ENCODE assay signal across 8 mouse cellular contexts in the genomic region with DNA sequence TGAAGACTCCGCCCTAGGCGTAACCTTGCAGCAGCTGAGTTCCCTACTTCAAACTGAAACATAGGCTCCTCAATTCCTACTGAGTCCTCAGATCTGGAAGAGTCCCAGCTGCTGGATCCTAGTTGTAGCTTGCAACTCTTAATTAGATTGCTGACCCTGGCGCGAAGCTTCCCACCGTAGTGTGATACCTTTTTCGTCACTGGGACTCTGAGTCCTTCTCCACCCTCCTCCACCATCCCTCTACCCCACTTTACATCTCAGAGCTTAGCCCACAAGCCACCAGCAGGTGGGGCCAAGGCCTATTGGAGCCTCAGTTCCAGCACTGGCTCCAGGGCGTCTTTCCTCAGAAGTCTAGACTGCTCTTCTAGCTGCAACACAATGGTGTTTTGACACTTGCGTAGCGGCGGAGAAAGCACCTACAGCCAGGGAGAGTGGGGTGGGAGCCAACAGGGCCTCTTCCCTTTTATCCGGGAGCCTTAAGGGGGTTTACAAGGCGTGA. TPM values are rescaled to one million over a fixed set of nuclear protein-coding genes. Genes with fewer than 3 reads are reported as not detected.
DNase-seq lines count a peak whose midpoint lies in the region; ATAC-seq and TF ChIP-seq lines count a peak whose summit lies in the region.

A gene (minus strand): TSS at position 246 of the 499 bp plus-strand sequence.

- DNase-seq in c-Kit-positive CD71-positive TER-119-positive erythroid progenitor cells, embryonic 14.5 days (ENCODE audit: low spot score) = peak; percentile 83
- peak; percentile 92 for DNase-seq in heart, postnatal 0 days (ENCODE audit: low spot score)
- DNase-seq in kidney, postnatal 4 days = peak; percentile 90 to 94

- H3K27ac ChIP-seq in ES-Bruce4 (ENCODE audit: insufficient read depth, low read length) = no peak within 1 kb of the TSS
- peak within 1 kb of the TSS; percentile 95 for H3K27ac ChIP-seq in forebrain, embryonic 12.5 days
- peak within 1 kb of the TSS; percentile 93 for H3K27ac ChIP-seq in heart, postnatal 0 days (ENCODE audit: low read depth)
- peak within 1 kb of the TSS; percentile 86 for H3K27ac ChIP-seq in liver, embryonic 16.5 days (ENCODE audit: low read length)
- H3K27ac ChIP-seq in neural tube, embryonic 13.5 days (replicated peaks) = peak within 1 kb of the TSS; percentile 96
- peak within 1 kb of the TSS; percentile 96 for H3K27ac ChIP-seq in testis, adult 2 months (ENCODE audit: control insufficient read depth, insufficient read depth, low read depth, low read length)

- no peak for TF ChIP-seq POLR2A in ES-Bruce4 (IDR thresholded peaks at IDR 0.05; ENCODE audit: insufficient read depth, low read length)
- TF ChIP-seq POLR2A in testis, adult 2 months (IDR thresholded peaks at IDR 0.05; ENCODE audit: control insufficient read depth, low read depth, low read length) = no peak

- H3K4me3 ChIP-seq in ES-Bruce4 (ENCODE audit: low read depth, low read length) = peak within 1 kb of the TSS; percentile 89
- peak within 1 kb of the TSS; percentile 64 for H3K4me3 ChIP-seq in forebrain, embryonic 12.5 days (replicated peaks)
- H3K4me3 ChIP-seq in heart, postnatal 0 days (ENCODE audit: low read depth, low read length) = peak within 1 kb of the TSS; percentile 90
- H3K4me3 ChIP-seq in liver, embryonic 16.5 days (ENCODE audit: low read depth, low read length) = peak within 1 kb of the TSS; percentile 77
- peak within 1 kb of the TSS; percentile 60 for H3K4me3 ChIP-seq in neural tube, embryonic 13.5 days
- peak within 1 kb of the TSS; percentile 98 for H3K4me3 ChIP-seq in testis, adult 2 months (ENCODE audit: control insufficient read depth, low read depth, low read length)

- peak; percentile 69 for ATAC-seq in forebrain, embryonic 12.5 days (ENCODE audit: low FRiP score)
- peak; percentile 59 for ATAC-seq in heart, postnatal 0 days (ENCODE audit: insufficient read depth, low read depth)
- peak; percentile 46 for ATAC-seq in liver, embryonic 16.5 days (ENCODE audit: low read depth)
- peak; percentile 76 for ATAC-seq in neural tube, embryonic 13.5 days (ENCODE audit: low read depth)

- peak within 1 kb of the TSS; percentile 81 for H3K9ac ChIP-seq in ES-Bruce4 (ENCODE audit: low read depth, poor library complexity, severe bottlenecking)
- peak within 1 kb of the TSS; percentile 72 for H3K9ac ChIP-seq in forebrain, embryonic 12.5 days
- H3K9ac ChIP-seq in heart, postnatal 0 days (replicated peaks; ENCODE audit: low read depth, low read length) = peak within 1 kb of the TSS; percentile 70
- H3K9ac ChIP-seq in liver, embryonic 16.5 days (ENCODE audit: low read depth, low read length) = peak within 1 kb of the TSS; percentile 82
- H3K9ac ChIP-seq in neural tube, embryonic 13.5 days = peak within 1 kb of the TSS; percentile 82

- peak; percentile 86 for TF ChIP-seq CTCF in ES-Bruce4 (IDR thresholded peaks at IDR 0.05; ENCODE audit: low read depth, low read length)
- peak; percentile 88 for TF ChIP-seq CTCF in heart, postnatal 0 days (IDR thresholded peaks at IDR 0.05; ENCODE audit: low read depth)
- peak; percentile 56; the same call in 1 of the 2 replicates for TF ChIP-seq CTCF in testis, adult 2 months (IDR thresholded peaks at IDR 0.05; ENCODE audit: control insufficient read depth, insufficient read depth, insufficient replicate concordance, low read depth, low read length)

- peak within 1 kb of the TSS; percentile 85 for H3K4me2 ChIP-seq in forebrain, embryonic 12.5 days
- H3K4me2 ChIP-seq in heart, postnatal 0 days (ENCODE audit: low read depth, low read length) = peak within 1 kb of the TSS; percentile 90
- peak within 1 kb of the TSS; percentile 70 for H3K4me2 ChIP-seq in liver, embryonic 16.5 days (ENCODE audit: low read depth, low read length)
- H3K4me2 ChIP-seq in neural tube, embryonic 13.5 days = peak within 1 kb of the TSS; percentile 91

- peaks cover 3% of the 10 kb centered on the region; the same call in 1 of the 2 replicates for H3K36me3 ChIP-seq in ES-Bruce4 (ENCODE audit: control insufficient read depth, insufficient read depth, low read length, poor library complexity, severe bottlenecking)
- peaks cover 17% of the 10 kb centered on the region for H3K36me3 ChIP-seq in forebrain, embryonic 12.5 days (replicated peaks)
- peaks cover 20% of the 10 kb centered on the region for H3K36me3 ChIP-seq in heart, postnatal 0 days (replicated peaks; ENCODE audit: control insufficient read depth, insufficient read depth, low read length)
- no peaks in the 10 kb centered on the region; the same call in 1 of the 2 replicates for H3K36me3 ChIP-seq in liver, embryonic 16.5 days (ENCODE audit: control insufficient read depth, insufficient read depth)
- H3K36me3 ChIP-seq in neural tube, embryonic 13.5 days = peaks cover 8% of the 10 kb centered on the region; the same call in 1 of the 2 replicates
- H3K36me3 ChIP-seq in testis, adult 2 months (ENCODE audit: control insufficient read depth, insufficient read depth, low read length) = no peaks in the 10 kb centered on the region; the same call in 1 of the 2 replicates

- H3K9me3 ChIP-seq in ES-Bruce4 (replicated peaks; ENCODE audit: control insufficient read depth, insufficient read depth, low read length, poor library complexity, severe bottlenecking) = no peaks in the 10 kb centered on the region
- H3K9me3 ChIP-seq in forebrain, embryonic 12.5 days = no peaks in the 10 kb centered on the region
- no peaks in the 10 kb centered on the region for H3K9me3 ChIP-seq in heart, postnatal 0 days (replicated peaks; ENCODE audit: control insufficient read depth, low read length)
- H3K9me3 ChIP-seq in liver, embryonic 16.5 days (replicated peaks; ENCODE audit: control insufficient read depth, low read length) = no peaks in the 10 kb centered on the region
- H3K9me3 ChIP-seq in neural tube, embryonic 13.5 days = no peaks in the 10 kb centered on the region

- no peaks in the 10 kb centered on the region for H3K4me1 ChIP-seq in ES-Bruce4 (ENCODE audit: control insufficient read depth, insufficient read depth, low read length)
- H3K4me1 ChIP-seq in forebrain, embryonic 12.5 days = peaks cover 36% of the 10 kb centered on the region
- peaks cover 21% of the 10 kb centered on the region for H3K4me1 ChIP-seq in heart, postnatal 0 days (ENCODE audit: control insufficient read depth, insufficient read depth)
- peaks cover 31% of the 10 kb centered on the region for H3K4me1 ChIP-seq in liver, embryonic 16.5 days (ENCODE audit: control insufficient read depth, low read depth, low read length)
- peaks cover 39% of the 10 kb centered on the region for H3K4me1 ChIP-seq in neural tube, embryonic 13.5 days (replicated peaks)
- H3K4me1 ChIP-seq in testis, adult 2 months (ENCODE audit: control insufficient read depth, insufficient read depth, low read length) = peaks cover 32% of the 10 kb centered on the region

- no peak for TF ChIP-seq EP300 in ES-Bruce4 (IDR thresholded peaks at IDR 0.05; ENCODE audit: insufficient read depth, low read depth, low read length)
- no peak for TF ChIP-seq EP300 in heart, postnatal 0 days (IDR thresholded peaks at IDR 0.05; ENCODE audit: low read depth)

- WGBS in forebrain, embryonic 12.5 days = under 1% methylated on average over 12 of the region's 12 CpGs
- WGBS in heart, postnatal 0 days = 0% methylated on average over 12 of the region's 12 CpGs
- under 1% methylated on average over 12 of the region's 12 CpGs for WGBS in liver, embryonic 16.5 days (ENCODE audit: insufficient replicate concordance)
- under 1% methylated on average over 12 of the region's 12 CpGs for WGBS in neural tube, embryonic 13.5 days

- H3K27me3 ChIP-seq in ES-Bruce4 (ENCODE audit: control insufficient read depth, insufficient read depth, low read length, poor library complexity, severe bottlenecking) = no peaks in the 10 kb centered on the region
- no peaks in the 10 kb centered on the region for H3K27me3 ChIP-seq in forebrain, embryonic 12.5 days
- no peaks in the 10 kb centered on the region for H3K27me3 ChIP-seq in heart, postnatal 0 days (ENCODE audit: control insufficient read depth, insufficient read depth, low read length)
- H3K27me3 ChIP-seq in liver, embryonic 16.5 days (ENCODE audit: control insufficient read depth, insufficient read depth, low read depth, low read length) = peaks cover 13% of the 10 kb centered on the region
- no peaks in the 10 kb centered on the region for H3K27me3 ChIP-seq in neural tube, embryonic 13.5 days
- no peaks in the 10 kb centered on the region for H3K27me3 ChIP-seq in testis, adult 2 months (ENCODE audit: control insufficient read depth, insufficient read depth, low read length)

RNA-seq across cellular contexts. Expression of the gene that starts here (rescaled TPM):
- 13.1 and 14.2 TPM in 2 replicates for polyA plus RNA-seq in ES-Bruce4 (2011; ENCODE audit: insufficient read depth, insufficient read length, low read depth, missing spikeins)
- 20.1 and 20.9 TPM in 2 replicates for polyA plus RNA-seq in forebrain, embryonic 12.5 days (2016; fragmentation: Nextera tagmentation; extraction: Ambion mirVana)
- total RNA-seq in heart, postnatal 0 days (2014; rRNA removed; ENCODE audit: low replicate concordance) = 30.1 and 41.2 TPM in 2 replicates
- polyA plus RNA-seq in heart, postnatal 0 days (2015; fragmentation: Nextera tagmentation; extraction: Ambion mirVana) = 23.3 and 24.5 TPM in 2 replicates
- 11.4 and 12.6 TPM in 2 replicates for polyA plus RNA-seq in liver, embryonic 16.5 days (2015; fragmentation: Nextera tagmentation; extraction: Ambion mirVana)
- polyA plus RNA-seq in neural tube, embryonic 13.5 days (2015; fragmentation: Nextera tagmentation; extraction: Ambion mirVana) = 23.8 and 24.8 TPM in 2 replicates
- 34.1 and 37.3 TPM in 2 replicates for polyA plus RNA-seq in testis, adult 2 months (2012; rRNA removed)
